Mouse (Mus musculus) embryo, embryonic 9.5 days (tissue): Measurements from ENCODE around the gene Vnn3.

ENCODE experiments used
- DNase-seq: peaks from one replicate; pipeline ENCODE4 v3.0.0-alpha.2; 2017; ENCODE audit errors: extremely low spot score

Gene Vnn3

DNA sequence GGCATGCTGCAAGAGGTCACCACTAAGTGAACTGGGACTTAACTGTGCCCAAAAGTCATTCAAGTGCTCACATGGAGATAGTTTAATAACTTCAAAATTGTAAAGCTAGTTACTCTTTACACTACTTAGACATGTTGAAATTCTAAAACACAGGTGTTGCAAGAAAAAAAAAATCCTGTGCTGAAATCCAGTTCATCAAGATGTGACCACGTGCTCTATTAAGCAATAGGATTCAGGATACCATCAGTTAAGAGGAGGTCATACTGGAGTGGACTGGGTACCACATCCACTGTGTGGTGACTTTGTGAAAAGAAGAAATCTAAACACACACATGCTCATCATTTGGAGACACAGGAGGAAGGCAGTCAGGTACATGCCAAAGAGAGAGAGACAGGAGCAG, 41.7 kb downstream of the Vnn3 start:
- no peak for DNase-seq

GRCm38 (mm10) chr10:23894601-23895349, 43.5 kb downstream of the Vnn3 start, which contains the start of gene Vnn1:
TSS of gene Vnn1 (plus strand) at chr10:23894688.
- DNase-seq = peak; percentile 12

GRCm38 (mm10) chr10:23895376-23895775, 44.1 kb downstream of the Vnn3 start:
- no peak for DNase-seq

DNA sequence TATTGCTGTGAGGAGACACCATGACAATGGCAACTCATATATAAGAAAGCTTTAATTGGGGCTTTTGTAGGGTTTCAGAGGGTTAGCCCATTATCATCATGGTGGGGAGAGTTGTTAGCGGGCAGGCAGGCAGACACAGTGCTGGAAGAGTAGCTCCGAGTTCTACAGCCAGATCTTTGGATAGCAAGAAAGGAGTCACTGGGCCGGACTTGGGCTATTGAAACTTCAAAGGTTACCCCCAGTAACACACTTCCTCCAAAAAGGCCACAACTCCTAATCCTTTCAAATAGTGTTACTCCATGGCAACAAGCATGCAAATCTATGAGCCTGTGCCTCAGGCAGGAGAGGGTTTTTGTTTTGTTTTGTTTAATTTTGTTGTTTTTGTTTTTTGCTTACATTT, 49.9 kb downstream of the Vnn3 start:
- DNase-seq = no peak

GRCm38 (mm10) chr10:23905661-23906060, 54.4 kb downstream of the Vnn3 start:
- DNase-seq = no peak
